Mouse (Mus musculus): Measurements from ENCODE around the gene 1110004F10Rik. TPM values are rescaled to one million over a fixed set of nuclear protein-coding genes. Genes with fewer than 3 reads are reported as not detected.

The 1110004F10Rik gene
- total and polyA plus RNA-seq, 3 experiments = 120 to 262 (median 196) TPM

- Histone ChIP-seq H3K9ac (ENCODE audit: insufficient read depth, low read depth) (no peak overlapping the region), H3K9me3 (replicated peaks; ENCODE audit: low read length) (no peaks in the 10 kb centered on the region), H3K4me1 (ENCODE audit: control insufficient read depth in 1 of 2, insufficient read depth in 2 of 2) (peaks cover 0 to 18% of the 10 kb centered on the region in 2 experiments; a peak in 2 of 4 replicates), H3K27ac (ENCODE audit: insufficient read depth, low read depth) (no peak overlapping the region), H3K36me3 (replicated peaks in 1 of 2; ENCODE audit: control insufficient read depth in 1 of 2, insufficient read depth in 1 of 2, low read length in 1 of 2) (no peaks in the 10 kb centered on the region), H3K4me2 (ENCODE audit: insufficient read depth, low read depth, poor library complexity, severe bottlenecking) (no peak overlapping the region), H3K79me2 (replicated peaks; ENCODE audit: control insufficient read depth, extremely low read depth, insufficient read depth, poor library complexity, severe bottlenecking) (no peaks in the 10 kb centered on the region), H3K4me3 (replicated peaks in 1 of 3; ENCODE audit: low read depth in 2 of 3, low read length in 2 of 3, poor library complexity in 1 of 3) (no peak overlapping the region), H3K27me3 (replicated peaks) (peaks cover 61% of the 10 kb centered on the region)
- dilution Hi-C loops (cut with MboI; ENCODE audit: extremely low pct_ligation_motif_present, extremely low pct_unique_long_range_greater_than_20kb, low sequenced_read_pairs) (no loop called here), in situ Hi-C loops (cut with MboI; ENCODE audit: low pct_ligation_motif_present, low pct_unique_long_range_greater_than_20kb, low sequenced_read_pairs) (loop anchor here (25.0 kb wide), 2 partner anchors 823 to 1123 kb away; no protein-coding TSS in a partner anchor)
- TF ChIP-seq IRF4 (IDR thresholded peaks at IDR 0.05; ENCODE audit: low read depth, low read length) (no peak), USF2 (conservative IDR thresholded peaks at IDR 0.05; ENCODE audit: low read depth, low read length) (no peak), ETS1 (conservative IDR thresholded peaks at IDR 0.05; ENCODE audit: low read depth, low read length) (no peak), MEF2A (IDR thresholded peaks at IDR 0.05; ENCODE audit: borderline replicate concordance, low read depth, low read length) (no peak), EP300 (IDR thresholded peaks at IDR 0.05; ENCODE audit: low read length) (no peak), CTCF (conservative IDR thresholded peaks at IDR 0.05 in 1 of 2, IDR thresholded peaks at IDR 0.05 in 1 of 2; ENCODE audit: low read depth in 2 of 2, low read length in 2 of 2) (no peak), JUND (conservative IDR thresholded peaks at IDR 0.05; ENCODE audit: low read depth, low read length) (no peak), RAD21 (IDR thresholded peaks at IDR 0.05; ENCODE audit: low read depth, low read length) (no peak), ZNF384 (IDR thresholded peaks at IDR 0.05; ENCODE audit: low read depth, low read length) (no peak), SMC3 (IDR thresholded peaks at IDR 0.05; ENCODE audit: low read depth, low read length) (no peak), TCF12 (IDR thresholded peaks at IDR 0.05; ENCODE audit: low read depth, low read length) (no peak), TBP (conservative IDR thresholded peaks at IDR 0.05; ENCODE audit: low read depth, low read length) (no peak), ZMIZ1 (IDR thresholded peaks at IDR 0.05; ENCODE audit: low read depth, low read length) (no peak), ELF1 (IDR thresholded peaks at IDR 0.05; ENCODE audit: low read depth, low read length) (no peak), ZKSCAN1 (IDR thresholded peaks at IDR 0.05; ENCODE audit: borderline replicate concordance, low read depth, low read length) (no peak), MAFK (IDR thresholded peaks at IDR 0.05; ENCODE audit: insufficient replicate concordance, low read length) (no peak), MAX (IDR thresholded peaks at IDR 0.05; ENCODE audit: low read length) (no peak), KAT2A (IDR thresholded peaks at IDR 0.05; ENCODE audit: insufficient replicate concordance, low read length) (no peak)
- no peak for DNase-seq (ENCODE audit: extremely low read depth)
Measured at GRCm38 (mm10) chr7:116035504-116035903, 3.7 kb upstream of the 1110004F10Rik start.

GRCm38 (mm10) chr7:116036591-116037555 is 2.3 kb upstream of the 1110004F10Rik start:
- no peak for DNase-seq (ENCODE audit: extremely low read depth)
- no peak overlapping the region for H3K9ac ChIP-seq (ENCODE audit: insufficient read depth, low read depth)
- H3K4me2 ChIP-seq (ENCODE audit: insufficient read depth, low read depth, poor library complexity, severe bottlenecking) = no peak overlapping the region
- no peak overlapping the region for H3K4me3 ChIP-seq (replicated peaks in 1 of 3; ENCODE audit: low read depth in 2 of 3, low read length in 2 of 3, poor library complexity in 1 of 3)
- dilution Hi-C loops (cut with MboI; ENCODE audit: extremely low pct_ligation_motif_present, extremely low pct_unique_long_range_greater_than_20kb, low sequenced_read_pairs) = no loop called here
- H3K27ac ChIP-seq (ENCODE audit: insufficient read depth, low read depth) = no peak overlapping the region
- peaks cover 56% of the 10 kb centered on the region for H3K27me3 ChIP-seq (replicated peaks)
- no peak for TF ChIP-seq TBP (conservative IDR thresholded peaks at IDR 0.05; ENCODE audit: low read depth, low read length)
- no peak for TF ChIP-seq PAX5 (IDR thresholded peaks at IDR 0.05; ENCODE audit: low read length)
- no peak for TF ChIP-seq BHLHE40 (IDR thresholded peaks at IDR 0.05; ENCODE audit: low read depth, low read length)
- TF ChIP-seq MAZ (IDR thresholded peaks at IDR 0.05; ENCODE audit: low read depth, low read length) = no peak
- TF ChIP-seq POLR2AphosphoS2 (IDR thresholded peaks at IDR 0.05; ENCODE audit: low read depth, low read length) = no peak
- TF ChIP-seq UBTF (IDR thresholded peaks at IDR 0.05; ENCODE audit: low read depth, low read length) = no peak
- no peak for TF ChIP-seq SIN3A (IDR thresholded peaks at IDR 0.05; ENCODE audit: low read length)
- no peak for TF ChIP-seq ZNF384 (IDR thresholded peaks at IDR 0.05; ENCODE audit: low read depth, low read length)
- TF ChIP-seq MAX (IDR thresholded peaks at IDR 0.05; ENCODE audit: low read length) = no peak
- no peak for TF ChIP-seq CTCF (conservative IDR thresholded peaks at IDR 0.05 in 1 of 2, IDR thresholded peaks at IDR 0.05 in 1 of 2; ENCODE audit: low read depth in 2 of 2, low read length in 2 of 2)
- no peak for TF ChIP-seq ELF1 (IDR thresholded peaks at IDR 0.05; ENCODE audit: low read depth, low read length)
- TF ChIP-seq POLR2A (IDR thresholded peaks at IDR 0.05; ENCODE audit: low read depth, low read length) = no peak
- in situ Hi-C loops (cut with MboI; ENCODE audit: low pct_ligation_motif_present, low pct_unique_long_range_greater_than_20kb, low sequenced_read_pairs) = loop anchor here (25.0 kb wide), 2 partner anchors 825 to 1125 kb away; no protein-coding TSS in a partner anchor
- H3K79me2 ChIP-seq (replicated peaks; ENCODE audit: control insufficient read depth, extremely low read depth, insufficient read depth, poor library complexity, severe bottlenecking) = no peaks in the 10 kb centered on the region
- H3K4me1 ChIP-seq (ENCODE audit: control insufficient read depth in 1 of 2, insufficient read depth in 2 of 2) = peaks cover 0 to 12% of the 10 kb centered on the region in 2 experiments; a peak in 2 of 4 replicates
- no peaks in the 10 kb centered on the region for H3K36me3 ChIP-seq (replicated peaks in 1 of 2; ENCODE audit: control insufficient read depth in 1 of 2, insufficient read depth in 1 of 2, low read length in 1 of 2)
- H3K9me3 ChIP-seq (replicated peaks; ENCODE audit: low read length) = no peaks in the 10 kb centered on the region
